Mouse (Mus musculus) megakaryocyte progenitor cell, adult 5-6 weeks (primary cell): ENCODE data around the gene Kcp. TPM values are rescaled to one million over a fixed set of nuclear protein-coding genes. Genes with fewer than 3 reads are reported as not detected.

Source experiments
- ATAC-seq: replicated peaks from 2 replicates; pipeline ENCODE4 v1.8.0; 2016; ENCODE audit warnings: mild to moderate bottlenecking, moderate TSS enrichment, inconsistent platforms; ENCODE audit not compliant: poor library complexity
- total RNA-seq, 2 experiments: library from RNA; stranded (forward) in 1 of 2; stranded (reverse) in 1 of 2; fragments of 157-497, 149-512 nt in 1 of 2; fragments of 200-1000 nt in 1 of 2; gene quantifications; 2 replicates each; pipeline versions ENCODE4 v1.2.3 to v1.2.4; 2015 to 2017

The Kcp gene
- total RNA-seq, 2 experiments from 2014 or later = 0.05 to 0.50 TPM

GRCm38 (mm10) chr6:29467583-29468354, 40.0 kb downstream of the Kcp start, which contains the start of gene Atp6v1f:
Atp6v1f (plus strand) TSS chr6:29467718.
- peak; percentile 91 for ATAC-seq

- no peak for ATAC-seq
These were observed 44.4 kb downstream of the Kcp start for GRCm38 (mm10) chr6:29463388-29463787.

GRCm38 (mm10) chr6:29461502-29461901, 46.2 kb downstream of the Kcp start:
- no peak for ATAC-seq

- no peak for ATAC-seq
These were observed 57.1 kb downstream of the Kcp start for GRCm38 (mm10) chr6:29450667-29451066.

GRCm38 (mm10) chr6:29449858-29450257, 57.9 kb downstream of the Kcp start:
- ATAC-seq = peak; percentile 45

- no peak for ATAC-seq
These were observed 62.4 kb downstream of the Kcp start for GRCm38 (mm10) chr6:29445354-29445753.

- ATAC-seq = peak; percentile 82
These were observed 63.0 kb downstream of the Kcp start for GRCm38 (mm10) chr6:29444773-29445172.

GRCm38 (mm10) chr6:29439789-29440188, 68.0 kb downstream of the Kcp start:
- ATAC-seq = no peak

GRCm38 (mm10) chr6:29439251-29439650, 68.5 kb downstream of the Kcp start:
- no peak for ATAC-seq

- no peak for ATAC-seq
These were observed 71.3 kb downstream of the Kcp start for GRCm38 (mm10) chr6:29436461-29436934.

GRCm38 (mm10) chr6:29435940-29436451, 71.8 kb downstream of the Kcp start:
- no peak for ATAC-seq

GRCm38 (mm10) chr6:29434911-29435691, 72.7 kb downstream of the Kcp start:
- no peak for ATAC-seq

- no peak for ATAC-seq
These were observed 73.7 kb downstream of the Kcp start for GRCm38 (mm10) chr6:29433804-29434795.

GRCm38 (mm10) chr6:29433038-29433803, 74.5 kb downstream of the Kcp start, which contains the start of gene Flnc:
Flnc (plus strand) TSS chr6:29433256.
- ATAC-seq = 0 out of 2 replicates have a peak, but pooled peaks have one; percentile 32

GRCm38 (mm10) chr6:29432676-29433037, 75.1 kb downstream of the Kcp start:
- no peak for ATAC-seq

- no peak for ATAC-seq
These were observed 75.6 kb downstream of the Kcp start for GRCm38 (mm10) chr6:29432156-29432555.

- ATAC-seq = no peak
These were observed 76.3 kb downstream of the Kcp start for GRCm38 (mm10) chr6:29431473-29431872.

- ATAC-seq = no peak
These were observed 76.9 kb downstream of the Kcp start for GRCm38 (mm10) chr6:29430681-29431420.

GRCm38 (mm10) chr6:29428171-29428570, 79.6 kb downstream of the Kcp start:
- no peak for ATAC-seq
